Comparison of ENCODE assay signal across 8 mouse cellular contexts in the genomic region with DNA sequence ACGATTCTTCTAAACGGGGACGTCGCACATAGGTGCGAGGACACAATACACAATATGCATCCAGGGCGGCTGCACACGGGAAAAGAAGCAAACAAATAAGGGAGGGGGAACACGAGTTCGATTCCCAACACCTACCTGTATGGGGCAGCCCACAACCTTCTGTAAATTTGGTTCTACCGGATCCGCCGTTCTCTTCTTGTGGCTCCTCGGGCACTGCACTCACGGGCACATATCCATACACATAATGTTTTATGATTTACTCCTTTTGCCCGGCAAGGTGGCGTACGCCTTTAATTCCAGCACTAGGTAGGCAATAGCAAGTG. TPM values are rescaled to one million over a fixed set of nuclear protein-coding genes. Genes with fewer than 3 reads are reported as not detected.
DNase-seq lines count a peak whose midpoint lies in the region; ATAC-seq and TF ChIP-seq lines count a peak whose summit lies in the region.

No protein-coding gene starts in this region.

- H3K9me3 ChIP-seq in heart, embryonic 14.5 days (ENCODE audit: control insufficient read depth, low read length): no peaks in the 10 kb centered on the region
- no peaks in the 10 kb centered on the region for H3K9me3 ChIP-seq in hindbrain, embryonic 13.5 days
- no peaks in the 10 kb centered on the region for H3K9me3 ChIP-seq in midbrain, embryonic 11.5 days (ENCODE audit: control insufficient read depth, low read length)

- H3K4me2 ChIP-seq in heart, embryonic 14.5 days (ENCODE audit: low read length): peak overlapping the region; percentile 88
- H3K4me2 ChIP-seq in hindbrain, embryonic 13.5 days: peak overlapping the region; percentile 92
- peak overlapping the region; percentile 66 for H3K4me2 ChIP-seq in midbrain, embryonic 11.5 days

- no peaks in the 10 kb centered on the region for H3K36me3 ChIP-seq in heart, embryonic 14.5 days (ENCODE audit: control insufficient read depth, insufficient read depth, low read length)
- H3K36me3 ChIP-seq in hindbrain, embryonic 13.5 days: no peaks in the 10 kb centered on the region
- no peaks in the 10 kb centered on the region for H3K36me3 ChIP-seq in midbrain, embryonic 11.5 days (ENCODE audit: control insufficient read depth, insufficient read depth, low read length)

- peak overlapping the region; percentile 97 for H3K9ac ChIP-seq in heart, embryonic 14.5 days (ENCODE audit: low read length)
- peak overlapping the region; percentile 97 for H3K9ac ChIP-seq in hindbrain, embryonic 13.5 days
- H3K9ac ChIP-seq in midbrain, embryonic 11.5 days (ENCODE audit: low read length): peak overlapping the region; percentile 93

- H3K27me3 ChIP-seq in heart, embryonic 14.5 days (ENCODE audit: control insufficient read depth, insufficient read depth, low read length): no peaks in the 10 kb centered on the region
- H3K27me3 ChIP-seq in Patski: no peaks in the 10 kb centered on the region
- H3K27me3 ChIP-seq in hindbrain, embryonic 13.5 days: peaks cover 7% of the 10 kb centered on the region; the same call in 1 of the 2 replicates
- H3K27me3 ChIP-seq in midbrain, embryonic 11.5 days (ENCODE audit: control insufficient read depth, insufficient read depth, low read length): no peaks in the 10 kb centered on the region

- CTCF ChIA-PET in Patski (lab: Charles Lee): interaction anchor here (1.0 kb wide), 1 partner anchor 44 kb away, joined by 3 read pairs; no protein-coding TSS in a partner anchor

- peak overlapping the region; percentile 89 to 96 for H3K4me3 ChIP-seq in heart, embryonic 14.5 days (ENCODE audit: control insufficient read depth in 1 of 2, insufficient read depth in 1 of 2, low read depth in 1 of 2, low read length in 2 of 2)
- peak overlapping the region; percentile 96 for H3K4me3 ChIP-seq in hindbrain, embryonic 13.5 days
- H3K4me3 ChIP-seq in midbrain, embryonic 11.5 days (ENCODE audit: low read depth, low read length): peak overlapping the region; percentile 97

- intact Hi-C loops in heart, postnatal 10 days (cut with DNase I): no loop called here

- in situ Hi-C loops in Patski (cut with MboI; ENCODE audit: low pct_unique_long_range_greater_than_20kb): loop anchor here (25.0 kb wide), 1 partner anchor 679 kb away; a partner anchor contains a TSS

- POLR2A ChIA-PET in Patski (lab: Charles Lee): no interaction called here

- 10% methylated on average over 17 of the region's 17 CpGs for WGBS in heart, embryonic 14.5 days
- 10% methylated on average over 17 of the region's 17 CpGs for WGBS in hindbrain, embryonic 13.5 days
- 10% methylated on average over 17 of the region's 17 CpGs for WGBS in midbrain, embryonic 11.5 days

- no peak for TF ChIP-seq CTCF in Patski (IDR thresholded peaks at IDR 0.05)

- no peak for DNase-seq in heart, postnatal 10 days
- no peak for DNase-seq in Patski (ENCODE audit: low read depth, low spot score)
- no peak for DNase-seq in midbrain, embryonic 11.5 days (ENCODE audit: low spot score, missing footprints)
- DNase-seq in urinary bladder, postnatal 10 days (ENCODE audit: low spot score): no peak
- DNase-seq in cerebellum, postnatal 25 days: no peak
- DNase-seq in testis, postnatal 10 days (ENCODE audit: low spot score): no peak

- peaks cover 19 to 39% of the 10 kb centered on the region in 2 experiments for H3K4me1 ChIP-seq in heart, embryonic 14.5 days (ENCODE audit: control insufficient read depth in 2 of 2, insufficient read depth in 2 of 2, low read length in 2 of 2)
- H3K4me1 ChIP-seq in hindbrain, embryonic 13.5 days (replicated peaks): peaks cover 44% of the 10 kb centered on the region
- peaks cover 23% of the 10 kb centered on the region for H3K4me1 ChIP-seq in midbrain, embryonic 11.5 days (ENCODE audit: control insufficient read depth, insufficient read depth, low read length)

- no peak for ATAC-seq in heart, embryonic 14.5 days (ENCODE audit: insufficient number of reproducible peaks, insufficient read depth, low FRiP score, low read depth)
- peak; percentile 2 for ATAC-seq in Patski
- ATAC-seq in hindbrain, embryonic 13.5 days (ENCODE audit: low FRiP score): peak; percentile 71
- no peak; the same call in 1 of the 2 replicates for ATAC-seq in midbrain, embryonic 11.5 days (ENCODE audit: low FRiP score)

- peak overlapping the region; percentile 84 to 92 for H3K27ac ChIP-seq in heart, embryonic 14.5 days (replicated peaks in 1 of 2; ENCODE audit: control insufficient read depth in 1 of 2, insufficient read depth in 1 of 2, low read depth in 2 of 2, low read length in 2 of 2)
- H3K27ac ChIP-seq in hindbrain, embryonic 13.5 days: peak overlapping the region; percentile 84
- no peak overlapping the region; the same call in 1 of the 2 replicates for H3K27ac ChIP-seq in midbrain, embryonic 11.5 days (ENCODE audit: low read depth, low read length)

RNA-seq across cellular contexts. Expression of a gene that starts 0.3 kb away (rescaled TPM):
- 22.5 and 25.6 TPM in 2 replicates for polyA plus RNA-seq in heart, embryonic 14.5 days (2014; fragmentation: Nextera tagmentation; extraction: Ambion mirVana)
- 100 to 1,000 TPM; 102 to 158 TPM for total RNA-seq in heart, postnatal 10 days (2021)
- polyA plus RNA-seq in Patski (2021): 131 TPM
- polyA plus RNA-seq in hindbrain, embryonic 13.5 days (2015; fragmentation: Nextera tagmentation; extraction: Ambion mirVana): 23.1 and 23.6 TPM in 2 replicates
- polyA plus RNA-seq in midbrain, embryonic 11.5 days (2014; fragmentation: Nextera tagmentation; extraction: Ambion mirVana): 24.5 and 25.2 TPM in 2 replicates

RNA-seq across cellular contexts. Expression of a gene that starts 12.7 kb away (rescaled TPM):
- polyA plus RNA-seq in heart, embryonic 14.5 days (2014; fragmentation: Nextera tagmentation; extraction: Ambion mirVana): 386 and 413 TPM in 2 replicates
- total RNA-seq in heart, postnatal 10 days (2021): 100 to 1,000 TPM; 729 to 779 TPM
- 1,368 TPM for polyA plus RNA-seq in Patski (2021)
- polyA plus RNA-seq in hindbrain, embryonic 13.5 days (2015; fragmentation: Nextera tagmentation; extraction: Ambion mirVana): 427 and 429 TPM in 2 replicates
- polyA plus RNA-seq in midbrain, embryonic 11.5 days (2014; fragmentation: Nextera tagmentation; extraction: Ambion mirVana): 664 and 673 TPM in 2 replicates

RNA-seq across cellular contexts. Expression of a gene that starts 28.5 kb away (rescaled TPM):
- 5.5 and 5.8 TPM in 2 replicates for polyA plus RNA-seq in heart, embryonic 14.5 days (2014; fragmentation: Nextera tagmentation; extraction: Ambion mirVana)
- 10 to 100 TPM; 24.0 to 24.4 TPM for total RNA-seq in heart, postnatal 10 days (2021)
- 13.7 TPM for polyA plus RNA-seq in Patski (2021)
- 15.0 and 17.2 TPM in 2 replicates for polyA plus RNA-seq in hindbrain, embryonic 13.5 days (2015; fragmentation: Nextera tagmentation; extraction: Ambion mirVana)
- polyA plus RNA-seq in midbrain, embryonic 11.5 days (2014; fragmentation: Nextera tagmentation; extraction: Ambion mirVana): 8.0 and 9.7 TPM in 2 replicates

Comparison
In these comparisons a context has a peak if more than half of its experiments do, and no peak if none do; other contexts are left out.
1. ATAC-seq: peak in Patski (single experiment) and hindbrain, embryonic 13.5 days (single experiment); none in heart, embryonic 14.5 days (single experiment) and midbrain, embryonic 11.5 days (single experiment).
2. Peak in every context shown above with its lines, with median percentiles within 50 percentile points of each other: H3K4me2 ChIP-seq, H3K4me3 ChIP-seq and H3K9ac ChIP-seq.